Mouse (Mus musculus): ENCODE measurements at regions not wholly inside any gene's neighbourhood (a gene's known extent, or its start where the extent isn't known, plus 50 kb on each side); places are given as distances from the start of the nearest gene placed in this dataset.

DNA sequence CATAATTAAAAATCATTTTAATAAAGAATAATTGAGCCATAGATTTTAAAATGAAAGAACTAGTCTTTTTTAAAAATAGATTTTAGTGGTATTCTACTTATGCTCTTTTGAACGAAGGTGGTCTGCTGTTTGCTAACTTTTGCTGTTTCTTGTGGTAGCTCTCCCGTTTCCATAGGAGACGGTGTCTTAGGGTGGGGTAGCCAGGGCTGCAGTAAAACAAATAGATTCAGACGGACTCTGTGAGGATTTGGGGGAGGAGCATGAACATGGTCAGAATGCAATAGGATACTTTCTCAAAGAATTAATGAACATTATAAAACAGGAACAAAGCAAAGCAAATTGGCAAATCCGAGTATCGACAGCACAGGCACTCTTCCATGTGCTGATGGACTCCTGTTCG lies 67.5 kb upstream of the Cdh6 start:
- ATAC-seq (replicated peaks; ENCODE audit: insufficient number of reproducible peaks, low FRiP score, low TSS enrichment): no peak
- H3K4me2 ChIP-seq: no peak overlapping the region

GRCm38 (mm10) chr15:13236869-13237507 lies 63.5 kb upstream of the Cdh6 start:
- H3K4me1 ChIP-seq (ENCODE audit: control insufficient read depth, insufficient read depth, low read length): no peaks in the 10 kb centered on the region
- H3K4me2 ChIP-seq: no peak overlapping the region
- no peaks in the 10 kb centered on the region for H3K9me3 ChIP-seq (replicated peaks; ENCODE audit: control insufficient read depth, low read length)
- no peak overlapping the region for H3K4me3 ChIP-seq (ENCODE audit: low read depth, low read length)
- no peaks in the 10 kb centered on the region for H3K27me3 ChIP-seq (ENCODE audit: control insufficient read depth, insufficient read depth, low read length)
- no peak overlapping the region for H3K9ac ChIP-seq (ENCODE audit: low read depth, low read length)
- ATAC-seq (replicated peaks; ENCODE audit: insufficient number of reproducible peaks, low FRiP score, low TSS enrichment): no peak
- H3K36me3 ChIP-seq (ENCODE audit: control insufficient read depth, insufficient read depth, low read length): no peaks in the 10 kb centered on the region
- 78% methylated on average over 8 of the region's 8 CpGs for WGBS (ENCODE audit: insufficient replicate concordance)
- no peak overlapping the region for H3K27ac ChIP-seq (ENCODE audit: low read depth, low read length)

More for the DNA sequence above, 67.5 kb upstream of the Cdh6 start:
- Histone ChIP-seq H3K9ac (ENCODE audit: low read depth, low read length) (no peak overlapping the region), H3K27me3 (ENCODE audit: control insufficient read depth, insufficient read depth, low read length) (no peaks in the 10 kb centered on the region), H3K4me3 (ENCODE audit: low read depth, low read length) (no peak overlapping the region), H3K36me3 (ENCODE audit: control insufficient read depth, insufficient read depth, low read length) (no peaks in the 10 kb centered on the region), H3K27ac (ENCODE audit: low read depth, low read length) (no peak overlapping the region), H3K4me1 (ENCODE audit: control insufficient read depth, insufficient read depth, low read length) (0 out of 2 replicates have a peak, but pooled peaks cover 2% of the 10 kb centered on the region), H3K9me3 (replicated peaks; ENCODE audit: control insufficient read depth, low read length) (no peaks in the 10 kb centered on the region)
- 78% methylated on average over 7 of the region's 7 CpGs for WGBS (ENCODE audit: insufficient replicate concordance)

GRCm38 (mm10) chr15:13232567-13233259 lies 59.2 kb upstream of the Cdh6 start:
- Histone ChIP-seq H3K36me3 (ENCODE audit: control insufficient read depth, insufficient read depth, low read length) (no peaks in the 10 kb centered on the region), H3K27ac (ENCODE audit: low read depth, low read length) (no peak overlapping the region), H3K27me3 (ENCODE audit: control insufficient read depth, insufficient read depth, low read length) (no peaks in the 10 kb centered on the region), H3K4me1 (ENCODE audit: control insufficient read depth, insufficient read depth, low read length) (no peaks in the 10 kb centered on the region), H3K4me2 (no peak overlapping the region), H3K9me3 (replicated peaks; ENCODE audit: control insufficient read depth, low read length) (no peaks in the 10 kb centered on the region), H3K4me3 (ENCODE audit: low read depth, low read length) (no peak overlapping the region), H3K9ac (ENCODE audit: low read depth, low read length) (no peak overlapping the region)
- WGBS (ENCODE audit: insufficient replicate concordance): 82% methylated on average over 5 of the region's 5 CpGs
- ATAC-seq (replicated peaks; ENCODE audit: insufficient number of reproducible peaks, low FRiP score, low TSS enrichment): no peak

GRCm38 (mm10) chr15:13231550-13231949 lies 58.1 kb upstream of the Cdh6 start:
- no peak overlapping the region for H3K9ac ChIP-seq (ENCODE audit: low read depth, low read length)
- H3K36me3 ChIP-seq (ENCODE audit: control insufficient read depth, insufficient read depth, low read length): no peaks in the 10 kb centered on the region
- H3K27me3 ChIP-seq (ENCODE audit: control insufficient read depth, insufficient read depth, low read length): no peaks in the 10 kb centered on the region
- no peak for ATAC-seq (replicated peaks; ENCODE audit: insufficient number of reproducible peaks, low FRiP score, low TSS enrichment)
- H3K9me3 ChIP-seq (replicated peaks; ENCODE audit: control insufficient read depth, low read length): no peaks in the 10 kb centered on the region
- H3K4me2 ChIP-seq: no peak overlapping the region
- H3K27ac ChIP-seq (ENCODE audit: low read depth, low read length): no peak overlapping the region
- no peaks in the 10 kb centered on the region for H3K4me1 ChIP-seq (ENCODE audit: control insufficient read depth, insufficient read depth, low read length)
- H3K4me3 ChIP-seq (ENCODE audit: low read depth, low read length): no peak overlapping the region
- whole genome bisulfite sequencing (ENCODE audit: insufficient replicate concordance): 22% methylated on average over 4 of the region's 4 CpGs

GRCm38 (mm10) chr15:13228125-13228524 lies 54.6 kb upstream of the Cdh6 start:
- no peak overlapping the region for H3K4me3 ChIP-seq (ENCODE audit: low read depth, low read length)
- no peaks in the 10 kb centered on the region for H3K4me1 ChIP-seq (ENCODE audit: control insufficient read depth, insufficient read depth, low read length)
- H3K27ac ChIP-seq (ENCODE audit: low read depth, low read length): no peak overlapping the region
- H3K4me2 ChIP-seq: no peak overlapping the region
- H3K9ac ChIP-seq (ENCODE audit: low read depth, low read length): no peak overlapping the region
- no peaks in the 10 kb centered on the region for H3K9me3 ChIP-seq (replicated peaks; ENCODE audit: control insufficient read depth, low read length)
- no peaks in the 10 kb centered on the region for H3K27me3 ChIP-seq (ENCODE audit: control insufficient read depth, insufficient read depth, low read length)
- 89% methylated on average over 12 of the region's 12 CpGs for WGBS (ENCODE audit: insufficient replicate concordance)
- ATAC-seq (replicated peaks; ENCODE audit: insufficient number of reproducible peaks, low FRiP score, low TSS enrichment): no peak
- H3K36me3 ChIP-seq (ENCODE audit: control insufficient read depth, insufficient read depth, low read length): no peaks in the 10 kb centered on the region

Measured in heart, embryonic 11.5 days (tissue).